Mouse (Mus musculus): ENCODE measurements at regions not wholly inside any gene's neighbourhood (a gene's known extent, or its start where the extent isn't known, plus 50 kb on each side); places are given as distances from the start of the nearest gene placed in this dataset.
"Not testable (repeated sequence)": the region's sequence is repeated elsewhere in the genome, so short reads cannot be mapped to it uniquely, and the experiment has no call there.

DNA sequence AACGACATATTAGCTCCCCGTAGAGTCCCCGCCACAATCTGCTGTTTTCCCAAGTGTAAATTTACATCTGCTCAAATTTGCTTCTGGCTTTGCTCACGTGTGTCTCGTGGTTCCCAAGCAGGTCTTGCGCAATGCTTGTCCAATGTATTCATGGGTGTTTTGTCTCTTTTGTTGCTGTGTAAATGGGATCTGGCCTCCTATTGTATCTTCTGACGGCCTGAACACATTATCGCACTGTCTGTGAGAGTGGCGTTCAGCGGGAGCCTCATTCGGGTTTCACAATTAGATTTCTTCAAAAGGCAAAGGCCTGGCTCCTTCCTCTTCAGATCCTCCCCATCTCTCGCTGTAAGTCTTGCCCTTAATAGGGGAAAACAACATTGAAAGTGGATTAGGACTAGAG is 274.5 kb downstream of the Fam19a5 start:
- DNase-seq, result no peak

- no peak for DNase-seq
These were observed 298.0 kb downstream of the Fam19a5 start for GRCm38 (mm10) chr15:87842097-87842496.

DNA sequence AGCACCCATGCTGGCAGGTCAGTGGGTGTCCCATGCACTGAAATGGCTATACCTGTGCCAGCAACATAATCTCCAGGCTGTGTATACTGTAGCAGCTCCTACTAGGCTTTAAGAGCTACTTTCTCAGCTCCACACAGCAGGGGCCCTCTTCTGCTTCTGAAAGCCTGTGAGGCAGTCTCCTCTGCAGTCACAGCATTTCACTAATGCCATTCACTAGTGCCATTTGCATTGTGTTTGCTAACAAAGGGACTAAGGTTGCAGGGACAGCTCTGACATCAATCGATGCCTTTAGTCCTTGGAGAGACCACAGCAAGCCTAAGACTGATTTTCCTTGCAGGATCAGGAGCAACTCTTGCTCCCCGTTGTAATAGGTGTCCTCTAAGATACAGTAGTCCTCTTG is 315.0 kb downstream of the Fam19a5 start:
- no peak for DNase-seq

DNA sequence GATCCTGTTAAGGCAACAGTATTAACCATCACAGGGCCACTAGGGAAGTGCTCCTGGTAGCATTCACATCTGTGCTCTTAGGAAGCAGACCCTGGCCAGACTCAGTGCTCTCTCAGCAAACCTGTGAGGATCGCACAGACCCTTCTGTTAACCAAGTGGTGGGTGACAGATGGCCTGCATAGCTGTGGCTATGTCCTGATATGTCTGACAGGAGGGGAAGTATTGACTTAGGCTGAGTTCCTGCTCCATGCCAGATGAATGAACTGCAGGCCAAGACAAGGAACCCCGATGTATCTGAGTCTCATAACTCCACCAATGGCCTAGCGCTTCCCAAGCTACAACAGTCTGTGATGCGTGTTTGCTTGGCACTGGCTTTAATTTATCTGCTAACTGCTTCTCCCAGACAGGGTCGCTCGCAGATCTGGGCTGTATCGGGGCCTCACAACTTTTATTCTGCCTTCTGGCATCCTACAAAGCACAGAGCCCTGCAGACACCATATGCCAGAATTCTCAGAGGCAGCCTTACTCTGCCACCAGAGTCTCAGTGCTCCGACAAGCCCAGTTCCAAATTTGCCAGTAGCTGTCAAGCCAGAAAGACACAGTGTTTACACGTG is 332.3 kb downstream of the Fam19a5 start:
- DNase-seq, result no peak

- DNase-seq, result no peak
These were observed 346.8 kb downstream of the Fam19a5 start for GRCm38 (mm10) chr15:87890903-87891302.

DNA sequence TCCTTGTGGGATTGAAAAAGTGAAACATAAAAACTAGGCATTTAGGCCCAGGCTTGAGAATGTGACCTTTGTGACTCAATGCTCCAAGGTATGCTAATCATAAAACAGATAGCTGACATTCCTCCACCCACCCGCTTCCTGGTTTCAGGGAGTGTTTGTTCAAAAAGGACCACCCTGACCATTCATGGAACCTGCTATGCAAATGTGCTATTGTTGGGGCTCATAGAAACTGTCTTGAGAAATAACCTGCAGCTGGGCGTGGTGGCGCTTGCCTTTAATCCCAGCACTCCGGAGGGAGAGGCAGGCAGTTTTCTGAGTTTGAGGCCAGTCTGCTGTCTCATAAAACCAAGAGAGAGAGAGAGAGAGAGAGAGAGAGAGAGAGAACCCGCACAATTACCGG is 350.8 kb downstream of the Fam19a5 start:
- DNase-seq, result not testable (repeated sequence)

DNA sequence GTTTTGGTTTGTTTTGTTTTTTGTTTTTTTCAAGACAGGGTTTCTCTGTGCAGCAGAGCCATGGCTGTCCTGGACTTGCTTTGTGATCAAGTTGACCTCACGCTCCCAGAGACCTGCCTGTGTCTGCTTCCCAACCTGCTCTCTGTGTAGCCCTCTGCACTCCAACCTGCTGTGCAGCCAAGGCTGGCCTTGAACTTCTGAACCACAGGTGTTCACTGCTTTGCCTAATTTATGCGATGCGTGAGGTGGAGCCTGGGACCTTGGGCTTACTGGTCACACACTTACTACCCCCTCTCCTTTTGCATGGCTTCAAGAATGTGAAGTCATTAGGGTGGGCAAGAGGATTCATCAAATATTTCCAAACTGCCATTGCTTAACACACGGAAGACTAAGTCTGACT is 354.6 kb downstream of the Fam19a5 start:
- no peak for DNase-seq

DNA sequence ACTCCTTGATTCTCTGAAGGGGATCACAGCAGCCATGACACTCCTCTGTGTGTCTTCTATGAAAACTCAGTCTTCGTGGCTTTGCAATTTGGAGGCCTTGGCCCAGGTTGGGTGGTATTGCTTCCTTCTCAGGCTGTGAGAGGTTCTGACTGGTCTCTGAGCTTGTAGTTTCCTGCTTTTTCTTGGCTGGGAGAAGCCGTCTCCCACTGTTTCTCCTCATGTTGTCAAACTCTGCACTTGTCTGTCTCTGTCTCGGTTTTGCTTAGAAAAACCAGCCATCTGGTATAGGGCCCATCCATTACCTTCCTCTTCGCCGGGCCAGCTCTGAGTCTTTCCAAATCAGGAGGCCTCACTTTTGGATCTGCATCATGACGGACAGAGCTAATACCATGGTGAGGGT is 360.3 kb downstream of the Fam19a5 start:
- DNase-seq, result no peak

- no peak for DNase-seq
These were observed 362.2 kb downstream of the Fam19a5 start for GRCm38 (mm10) chr15:87906310-87906709.

DNA sequence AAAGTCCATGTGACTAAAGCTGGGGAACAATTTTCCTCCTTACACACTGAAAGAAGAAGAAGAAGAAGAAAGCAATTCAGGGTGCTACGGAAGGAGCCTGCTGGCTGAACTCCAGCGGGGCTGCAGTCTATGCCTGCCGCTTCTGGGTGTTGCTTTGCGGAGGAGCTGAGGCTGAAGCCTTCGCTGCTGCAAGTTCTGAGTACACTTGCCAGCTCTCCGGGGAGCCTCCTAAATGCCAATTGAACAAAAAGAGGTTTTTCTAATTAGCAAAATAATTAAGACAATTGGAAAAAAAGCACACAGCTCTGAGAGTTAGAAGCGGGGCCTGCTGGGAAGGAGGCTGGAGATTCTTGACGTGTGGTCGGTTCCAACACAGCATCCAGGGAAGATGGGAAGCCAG is 378.0 kb downstream of the Fam19a5 start:
- DNase-seq, result peak; percentile 28

GRCm38 (mm10) chr15:87922781-87923446 is 378.8 kb downstream of the Fam19a5 start:
- no peak for DNase-seq

DNA sequence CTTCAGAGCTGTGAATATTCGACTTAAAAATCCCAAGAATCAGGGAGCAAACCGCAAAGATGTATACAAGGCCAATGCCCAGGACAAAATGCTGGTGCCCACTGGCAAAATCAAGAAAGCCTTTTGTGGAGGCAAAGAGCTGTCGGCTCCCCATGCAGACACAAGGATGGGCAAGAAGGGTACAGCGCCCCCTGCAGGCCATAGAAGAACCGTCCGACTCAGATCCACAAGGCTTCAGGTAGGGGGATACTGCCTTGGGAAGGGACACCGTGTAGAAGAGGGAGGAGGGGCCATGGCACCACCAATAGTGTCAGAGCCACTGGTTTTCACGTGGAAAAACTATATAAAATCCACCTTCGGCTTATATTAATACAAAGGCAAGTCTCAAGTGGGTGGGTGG is 379.8 kb downstream of the Fam19a5 start:
- DNase-seq, result peak; percentile 35

GRCm38 (mm10) chr15:87936041-87936440 is 391.9 kb downstream of the Fam19a5 start:
- no peak for DNase-seq

DNA sequence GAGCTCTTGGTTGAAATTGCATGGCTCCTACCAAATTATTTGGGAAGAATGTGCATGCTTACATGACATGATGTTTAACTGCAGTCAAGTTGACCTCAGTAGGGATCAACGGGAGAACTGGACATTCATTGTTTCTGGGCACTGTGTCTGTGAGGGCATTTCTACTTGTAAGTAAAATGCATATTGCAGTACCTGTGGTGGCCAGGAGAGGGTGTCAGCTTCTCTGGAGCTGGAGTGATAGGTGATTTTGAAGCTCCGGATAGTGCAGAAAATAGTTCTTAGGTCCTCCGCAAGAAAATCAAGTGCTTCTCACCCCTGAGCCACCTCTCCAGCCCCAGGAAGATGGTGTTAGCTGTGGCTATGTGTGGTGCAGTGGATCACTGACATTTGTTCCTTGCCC is 396.7 kb downstream of the Fam19a5 start:
- DNase-seq, result peak; percentile 71

DNA sequence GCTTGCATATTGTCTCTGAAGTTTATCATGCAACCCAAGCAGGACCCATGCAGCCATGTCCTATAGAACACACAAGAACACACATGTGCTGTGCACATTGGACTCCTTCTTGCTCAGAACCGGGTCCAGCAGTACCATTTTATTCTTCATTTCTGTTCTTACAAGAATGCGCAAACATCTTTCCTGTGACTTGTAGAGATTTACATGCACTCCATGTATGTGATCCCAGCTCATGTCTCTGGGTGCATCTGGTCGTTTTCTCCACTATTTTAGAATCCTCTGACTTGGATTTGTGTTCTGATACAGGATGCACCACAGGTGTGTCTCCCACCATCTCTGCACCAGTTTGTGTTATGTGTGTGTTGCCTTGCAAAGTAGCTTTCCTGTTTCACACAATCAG is 408.4 kb downstream of the Fam19a5 start:
- DNase-seq, result no peak

- no peak for DNase-seq
These were observed 411.7 kb downstream of the Fam19a5 start for GRCm38 (mm10) chr15:87955685-87956256.

- no peak for DNase-seq
These were observed 414.8 kb downstream of the Fam19a5 start for GRCm38 (mm10) chr15:87958866-87959265.

DNA sequence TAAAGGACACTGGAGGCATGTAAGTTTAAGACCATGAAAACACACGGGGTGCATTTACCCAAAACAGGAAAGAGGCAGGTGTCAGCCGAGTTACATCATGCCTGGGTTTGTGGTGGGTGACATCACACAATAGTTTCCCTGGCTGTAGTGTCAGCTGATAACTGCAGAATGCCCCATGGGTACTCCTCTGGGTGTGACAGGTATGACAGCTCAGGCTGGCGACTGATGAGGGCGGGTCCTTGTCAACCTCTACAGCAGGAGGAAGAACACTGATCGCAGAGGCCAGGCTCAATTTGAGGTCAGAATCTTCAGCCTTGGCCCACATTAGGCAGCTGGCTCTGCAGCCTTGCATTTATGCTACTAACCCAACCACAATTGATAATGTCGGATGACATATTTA is 428.5 kb downstream of the Fam19a5 start:
- DNase-seq, result no peak

GRCm38 (mm10) chr15:87987322-87987985 is 443.4 kb downstream of the Fam19a5 start:
- DNase-seq, result no peak

DNA sequence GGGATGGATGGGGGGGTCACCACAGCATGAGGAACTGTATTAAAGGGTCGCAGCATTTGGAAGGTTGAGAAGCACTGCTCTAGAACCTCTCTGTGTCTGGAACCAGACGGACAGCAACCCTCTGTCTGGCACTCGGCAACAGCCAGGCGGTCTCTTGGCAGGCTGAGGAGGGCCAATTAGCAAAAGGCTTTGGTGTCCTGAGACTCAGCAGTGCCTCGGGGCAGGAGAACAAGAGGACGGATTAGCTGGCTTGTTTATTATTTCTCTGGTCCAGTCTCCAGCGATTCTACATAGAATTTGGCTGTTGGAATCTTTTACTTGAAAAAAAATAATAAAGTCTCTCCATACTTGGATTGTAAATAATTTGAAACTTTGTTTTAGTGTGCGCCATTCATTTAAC is 450.4 kb downstream of the Fam19a5 start:
- no peak for DNase-seq

DNA sequence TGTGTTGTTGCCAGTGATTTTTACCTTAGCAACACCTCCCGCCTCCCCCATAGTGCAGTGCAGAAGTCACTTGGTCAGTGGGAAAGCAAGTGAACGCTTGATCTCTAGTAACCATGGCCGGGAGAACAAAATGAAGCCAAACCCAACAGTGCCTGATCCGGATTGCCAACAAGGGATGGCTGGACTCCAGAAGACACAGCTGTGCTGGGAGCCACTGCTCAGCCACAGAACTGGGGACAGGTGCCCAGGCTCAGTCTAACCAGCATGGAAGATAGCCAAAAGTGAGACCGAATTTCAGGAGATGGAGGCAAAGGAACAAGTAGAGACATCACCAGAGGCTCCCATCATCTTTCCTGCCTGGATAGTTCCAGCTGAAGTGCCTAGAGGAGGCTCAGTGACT is 473.0 kb downstream of the Fam19a5 start:
- no peak for DNase-seq

DNA sequence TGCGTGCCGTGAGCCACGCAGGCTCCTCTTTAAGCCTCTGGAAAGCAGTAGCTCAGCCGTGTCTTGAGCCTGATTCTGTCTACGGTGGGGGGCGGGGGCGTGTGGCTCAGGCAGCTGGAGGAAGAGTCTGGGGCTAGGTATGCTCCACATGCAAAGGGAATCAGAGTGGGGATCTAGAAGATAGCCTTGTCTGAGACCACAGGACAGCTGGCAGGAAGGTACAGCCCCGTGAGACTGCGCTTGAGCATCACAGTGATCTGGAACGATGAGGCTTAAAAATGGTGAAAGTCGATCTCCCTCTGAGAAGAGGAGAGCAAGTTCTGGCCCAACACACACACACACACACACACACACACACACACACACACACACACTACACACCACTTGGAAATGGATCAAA is 488.7 kb downstream of the Fam19a5 start:
- DNase-seq, result no peak

DNA sequence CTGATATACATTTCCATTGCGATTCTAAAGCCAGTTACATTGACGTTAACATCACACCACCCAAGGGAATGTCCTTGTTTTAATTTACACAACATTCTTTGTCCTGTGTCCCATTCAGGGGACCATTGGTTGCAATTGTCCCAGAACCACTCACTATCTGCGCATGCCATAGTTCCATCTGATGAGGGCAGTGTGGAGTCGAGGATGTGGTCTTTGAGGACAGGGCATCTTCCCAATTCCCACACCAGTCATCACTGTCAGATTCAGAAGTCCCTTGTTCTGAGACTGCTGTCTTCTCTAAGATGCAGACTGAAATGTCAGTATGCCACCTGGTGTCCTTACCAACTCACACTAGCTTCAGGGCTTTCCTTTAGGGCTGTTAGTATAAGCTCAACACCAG is 489.6 kb downstream of the Fam19a5 start:
- DNase-seq, result no peak

DNA sequence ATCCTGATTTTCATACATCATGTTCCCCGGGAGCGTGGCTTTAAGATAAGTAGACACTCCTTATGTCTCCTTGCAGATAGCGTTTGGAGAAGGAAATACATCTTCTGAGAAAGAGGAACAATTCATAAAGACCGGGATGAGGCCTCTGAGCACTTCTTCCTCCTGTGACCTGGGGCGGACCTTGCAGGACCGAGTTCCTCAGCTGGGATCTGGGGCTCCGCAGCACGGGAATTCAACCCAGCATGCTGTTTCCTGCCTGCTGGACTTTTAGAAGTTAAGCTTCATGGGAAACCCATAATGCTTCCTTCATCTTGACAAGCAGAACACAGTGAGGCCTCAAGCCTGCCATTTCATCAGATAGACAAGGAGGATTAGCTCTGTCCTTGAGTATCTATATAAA is 491.4 kb downstream of the Fam19a5 start:
- no peak for DNase-seq
